Mouse (Mus musculus) spleen, adult 2 months (tissue): Measurements from ENCODE around the gene Chgb. TPM values are rescaled to one million over a fixed set of nuclear protein-coding genes. Genes with fewer than 3 reads are reported as not detected.

ENCODE experiments used
- DNase-seq, 2 experiments: peaks; one replicate each; pipeline versions ENCODE4 v3.0.0 to v3.0.0-alpha.2; 2012 to 2021; ENCODE audit warnings: low spot score in 2 of 2, low read depth in 1 of 2
- H3K27ac ChIP-seq: fragments of 200-500 bp; 2 replicates; pipeline ENCODE4 v1.5.1; 2012; ENCODE audit warnings: low read length, inconsistent platforms; ENCODE audit not compliant: insufficient read depth
- H3K27me3 ChIP-seq: fragments of 200-500 bp; 2 replicates; pipeline ENCODE4 v1.6.1; 2012; ENCODE audit warnings: mild to moderate bottlenecking, moderate library complexity, low read length, inconsistent platforms; ENCODE audit not compliant: control insufficient read depth, insufficient read depth
- H3K36me3 ChIP-seq: fragments of 200-500 bp; 2 replicates; pipeline ENCODE4 v1.6.1; 2012; ENCODE audit warnings: mild to moderate bottlenecking, low read length, inconsistent platforms; ENCODE audit not compliant: control insufficient read depth, insufficient read depth
- H3K4me1 ChIP-seq: fragments of 200-500 bp; 2 replicates; pipeline ENCODE4 v1.6.1; 2011; ENCODE audit warnings: inconsistent platforms; ENCODE audit not compliant: control insufficient read depth, insufficient read depth, insufficient read length
- H3K4me3 ChIP-seq: fragments of 200-500 bp; 2 replicates; pipeline ENCODE4 v1.5.1; 2011; ENCODE audit warnings: mild to moderate bottlenecking, inconsistent platforms; ENCODE audit not compliant: insufficient read depth, insufficient read length; ENCODE audit errors: extremely low read depth
- CTCF ChIP-seq: fragments of 200-500 bp; IDR thresholded peaks from 2 replicates; pipeline ENCODE4 v1.5.1; 2011; ENCODE audit warnings: mild to moderate bottlenecking, inconsistent platforms; ENCODE audit not compliant: insufficient read depth, insufficient read length, insufficient replicate concordance; ENCODE audit errors: extremely low read depth
- POLR2A ChIP-seq: fragments of 200-500 bp; IDR thresholded peaks from 2 replicates; pipeline ENCODE4 v1.6.1; 2011; ENCODE audit warnings: low read depth, low read length, inconsistent platforms
- whole genome bisulfite sequencing: fragments of 180-500 bp; shearing (Covaris S2); methylation state at CpG from one replicate; pipeline ENCODE4 v1.1.7; 2018; 5-methylcytosine and 5-hydroxymethylcytosine counted together
- polyA plus RNA-seq: library from polyadenylated mRNA; depleted of rRNA; stranded (reverse); fragments of >200 nt; gene quantifications from 2 replicates; pipeline ENCODE4 v1.2.3, GENCODE M21; 2012; rRNA removed

Chgb gene
- polyA plus RNA-seq, 1 experiment, result not detected

- H3K36me3 ChIP-seq, result no peaks in the 10 kb centered on the region
- H3K4me3 ChIP-seq, result no peak overlapping the region
- 91% methylated on average over 4 of the region's 4 CpGs for WGBS
- H3K27ac ChIP-seq, result no peak overlapping the region
- no peaks in the 10 kb centered on the region for H3K4me1 ChIP-seq
- TF ChIP-seq CTCF, result no peak
- no peak for TF ChIP-seq POLR2A
- DNase-seq, result no peak
- H3K27me3 ChIP-seq, result no peaks in the 10 kb centered on the region
Measured at GRCm38 (mm10) chr2:132841071-132841470, 60.0 kb downstream of the Chgb start.

Other genes starting within 250 kb of the Chgb start
- gene Gpcpd1, start 193.5 kb upstream of the Chgb start, polyA plus RNA-seq, result 11.6 and 15.7 TPM in 2 replicates
- gene Shld1, start 94.3 kb upstream of the Chgb start, polyA plus RNA-seq, result 12.7 TPM in 2 replicates
- 2.7 and 3.4 TPM in 2 replicates for gene Trmt6, start 34.8 kb downstream of the Chgb start, polyA plus RNA-seq
- 0.90 and 0.91 TPM in 2 replicates for gene Mcm8, start 34.9 kb downstream of the Chgb start, polyA plus RNA-seq
- 10.3 and 20.0 TPM in 2 replicates for gene Crls1, start 65.4 kb downstream of the Chgb start, polyA plus RNA-seq
- gene Lrrn4, start 99.6 kb downstream of the Chgb start, polyA plus RNA-seq, result 2.0 and 2.7 TPM in 2 replicates
- 0.02 TPM in 2 replicates for gene Fermt1, start 164.6 kb downstream of the Chgb start, polyA plus RNA-seq